Mouse (Mus musculus) liver, adult 2 months (tissue): ENCODE measurements around the gene Cd6. TPM values are rescaled to one million over a fixed set of nuclear protein-coding genes. Genes with fewer than 3 reads are reported as not detected.

ENCODE experiments used
- DNase-seq: peaks from one replicate; pipeline ENCODE4 v3.0.0-alpha.2; 2011; ENCODE audit warnings: low read depth, low spot score; ENCODE audit errors: extremely low read depth
- H3K27ac ChIP-seq: fragments of 200-500 bp; replicated peaks from 2 replicates; pipeline ENCODE4 v1.5.1; 2012; ENCODE audit warnings: low read depth, mild to moderate bottlenecking, control low read depth, inconsistent platforms, low read length; ENCODE audit not compliant: insufficient read depth
- H3K27me3 ChIP-seq: fragments of 200-500 bp; 2 replicates; pipeline ENCODE4 v1.6.1; 2012; ENCODE audit warnings: mild to moderate bottlenecking, moderate library complexity, low read length, inconsistent platforms; ENCODE audit not compliant: control insufficient read depth, insufficient read depth
- H3K36me3 ChIP-seq: fragments of 200-500 bp; 2 replicates; pipeline ENCODE4 v1.6.1; 2012; ENCODE audit warnings: low read length, inconsistent platforms; ENCODE audit not compliant: control insufficient read depth, insufficient read depth
- H3K4me1 ChIP-seq: fragments of 200-500 bp; 2 replicates; pipeline ENCODE4 v1.6.1; 2011; ENCODE audit warnings: low read length; ENCODE audit not compliant: control insufficient read depth, insufficient read depth
- H3K4me3 ChIP-seq: fragments of 200-500 bp; 2 replicates; pipeline ENCODE4 v1.5.1; 2011; ENCODE audit warnings: low read depth, mild to moderate bottlenecking, control low read depth, low read length, moderate library complexity; ENCODE audit not compliant: insufficient read depth
- H3K79me2 ChIP-seq: fragments of 200-500 bp; 2 replicates; pipeline ENCODE4 v1.6.1; 2012; ENCODE audit warnings: inconsistent platforms, mild to moderate bottlenecking, low read length, moderate library complexity; ENCODE audit not compliant: control insufficient read depth, insufficient read depth
- H3K9ac ChIP-seq: fragments of 200-500 bp; 2 replicates; pipeline ENCODE4 v1.6.1; 2012; ENCODE audit warnings: low read depth, mild to moderate bottlenecking, control low read depth, inconsistent platforms, low read length
- CTCF ChIP-seq: fragments of 200-500 bp; IDR thresholded peaks from 2 replicates; pipeline ENCODE4 v1.5.1; 2011; ENCODE audit warnings: low read depth, low read length, control low read depth
- POLR2A ChIP-seq: fragments of 200-500 bp; IDR thresholded peaks from 2 replicates; pipeline ENCODE4 v1.6.1; 2011; ENCODE audit warnings: low read length, control low read depth; ENCODE audit not compliant: insufficient read depth; ENCODE audit errors: extremely low read depth
- WGBS: fragments of 180-500 bp; shearing (Covaris S2); methylation state at CpG from one replicate; pipeline ENCODE4 v1.1.7; 2018; 5-methylcytosine and 5-hydroxymethylcytosine counted together
- polyA plus RNA-seq: library from polyadenylated mRNA; depleted of rRNA; stranded (reverse); fragments of >200 nt; gene quantifications from 2 replicates; pipeline ENCODE4 v1.2.3, GENCODE M21; 2012; rRNA removed
- total RNA-seq: library from RNA; depleted of rRNA; stranded (reverse); fragments of >200 nt; gene quantifications from 2 replicates; pipeline ENCODE4 v1.2.3, GENCODE M21; 2014; rRNA removed

Cd6 gene
- 0.18 and 0.20 TPM in 2 replicates for total RNA-seq
- 0.36 and 0.44 TPM in 2 replicates for polyA plus RNA-seq

DNA sequence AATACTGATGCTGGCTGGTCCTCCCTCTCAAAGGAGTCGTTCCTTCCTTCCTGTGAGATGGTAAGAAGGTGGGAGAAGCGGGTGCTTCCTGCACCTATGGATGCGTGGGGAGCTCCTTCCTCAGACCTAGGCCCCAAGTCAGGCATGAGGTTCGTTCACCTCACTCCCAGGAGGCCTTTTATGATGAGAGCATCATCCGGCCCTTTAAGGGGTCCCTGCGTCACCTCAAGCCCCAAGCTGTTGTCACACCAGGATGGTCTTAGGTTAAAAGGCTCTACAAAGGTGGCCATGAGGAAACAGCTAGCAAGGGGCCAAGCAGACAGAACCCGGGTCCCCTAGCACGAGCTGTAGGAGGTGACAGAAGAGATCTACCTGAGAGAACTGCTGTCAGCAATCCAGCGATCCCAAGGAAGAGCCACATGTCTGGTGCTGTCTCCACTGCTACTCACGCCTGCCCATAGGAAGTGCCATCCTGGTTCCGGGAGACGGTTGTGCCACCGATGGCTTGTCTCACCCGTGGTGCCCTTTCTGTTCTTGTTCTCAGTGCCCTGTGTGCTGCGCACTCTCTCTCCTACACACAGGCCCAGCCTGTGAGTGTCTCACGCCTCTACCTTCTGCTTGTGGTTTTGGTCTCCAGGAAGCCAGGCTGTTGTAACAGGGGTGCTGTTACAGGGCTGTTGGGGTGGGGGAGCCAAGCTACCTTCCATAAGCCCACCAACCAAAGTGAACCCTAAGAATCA, at the start of gene Cd6:
Gene Cd6 (minus strand): TSS at position 623 of the 740 bp plus-strand sequence.
- no peak for TF ChIP-seq POLR2A
- no peak for TF ChIP-seq CTCF
- Histone ChIP-seq H3K4me1 (no peaks in the 10 kb centered on the region), H3K79me2 (no peaks in the 10 kb centered on the region), H3K36me3 (no peaks in the 10 kb centered on the region), H3K4me3 (no peak within 1 kb of the TSS), H3K9ac (no peak within 1 kb of the TSS), H3K27me3 (no peaks in the 10 kb centered on the region), H3K27ac (no peak within 1 kb of the TSS)
- DNase-seq: no peak
- WGBS: 88% methylated on average over 16 of the region's 16 CpGs

DNA sequence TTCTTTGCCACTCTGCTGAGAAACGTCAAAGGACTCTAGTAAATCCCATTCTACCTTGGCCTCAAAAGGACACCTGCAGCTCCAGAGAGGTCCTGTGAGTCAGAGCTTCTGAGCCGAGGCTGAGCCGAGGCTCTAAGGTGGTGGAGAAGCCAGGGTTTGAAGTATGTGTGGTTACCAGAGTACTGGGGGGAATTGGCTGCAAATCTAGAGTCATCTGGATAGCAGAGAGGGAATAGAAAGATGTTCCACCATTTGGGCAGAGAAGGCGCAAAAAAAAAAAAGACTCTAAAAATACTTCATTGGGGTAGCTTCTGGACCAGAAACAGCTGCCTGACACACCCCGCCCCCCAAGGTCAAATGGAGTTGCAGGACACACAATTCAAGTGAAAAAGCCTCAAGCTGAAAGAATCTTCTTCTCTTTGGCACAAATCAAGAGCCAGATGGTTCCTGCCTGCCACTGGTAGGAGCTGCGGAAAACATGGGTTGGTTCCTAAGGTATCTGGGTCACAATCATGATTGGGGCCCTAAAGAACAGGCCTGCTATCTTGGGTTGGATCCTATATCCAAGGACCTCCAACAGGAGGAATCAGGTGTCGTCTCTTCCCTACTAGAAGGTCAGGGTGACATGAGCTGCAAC, 48.5 kb upstream of the Cd6 start:
- H3K27me3 ChIP-seq: no peaks in the 10 kb centered on the region
- peaks cover 8% of the 10 kb centered on the region; the same call in 1 of the 2 replicates for H3K4me1 ChIP-seq
- no peak overlapping the region for H3K4me3 ChIP-seq
- no peak for TF ChIP-seq CTCF
- no peak for TF ChIP-seq POLR2A
- peaks cover 9% of the 10 kb centered on the region for H3K36me3 ChIP-seq
- no peak for DNase-seq
- peaks cover 20% of the 10 kb centered on the region; the same call in 1 of the 2 replicates for H3K79me2 ChIP-seq
- H3K9ac ChIP-seq: no peak overlapping the region
- no peak overlapping the region for H3K27ac ChIP-seq
- WGBS: 91% methylated on average over 7 of the region's 7 CpGs

DNA sequence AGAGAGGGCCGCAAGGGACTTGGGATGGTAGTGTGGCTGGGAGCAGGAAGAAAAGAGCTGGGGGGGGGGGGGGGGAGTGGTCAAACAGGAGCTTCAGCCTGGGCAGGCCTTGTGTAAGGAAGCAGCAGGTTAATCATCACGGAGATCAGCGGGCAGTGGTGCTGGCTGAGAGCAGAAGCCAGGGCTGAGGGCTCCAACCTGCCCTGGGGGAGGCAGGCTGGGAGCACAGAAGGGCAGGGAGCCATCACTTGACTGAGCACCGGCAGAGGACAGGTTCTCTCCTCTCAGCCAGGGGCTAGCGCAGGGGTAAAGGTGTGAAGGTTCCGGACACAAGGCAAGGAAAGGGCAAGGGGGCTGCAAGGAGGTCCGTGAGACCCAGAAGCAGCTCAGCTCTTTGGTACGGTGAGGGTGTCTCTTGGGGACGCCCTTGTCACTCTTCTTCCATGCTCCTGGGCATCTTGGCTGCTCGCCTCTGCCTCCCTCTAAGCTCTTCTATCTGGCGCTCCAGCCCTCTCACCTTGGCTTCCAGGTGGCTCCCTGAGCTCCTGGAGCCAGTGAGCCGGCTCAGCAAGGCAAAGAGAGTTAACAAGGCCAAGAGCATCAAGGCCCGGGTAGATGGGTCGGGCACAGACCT, 41.6 kb upstream of the Cd6 start:
- no peak overlapping the region for H3K27ac ChIP-seq
- no peak for DNase-seq
- WGBS: 88% methylated on average over 14 of the region's 14 CpGs
- TF ChIP-seq POLR2A (no peak), CTCF (no peak)
- H3K79me2 ChIP-seq: no peaks in the 10 kb centered on the region
- no peak overlapping the region for H3K4me3 ChIP-seq
- H3K4me1 ChIP-seq: no peaks in the 10 kb centered on the region
- H3K36me3 ChIP-seq: peaks cover 17% of the 10 kb centered on the region
- no peak overlapping the region for H3K9ac ChIP-seq
- H3K27me3 ChIP-seq: no peaks in the 10 kb centered on the region

DNA sequence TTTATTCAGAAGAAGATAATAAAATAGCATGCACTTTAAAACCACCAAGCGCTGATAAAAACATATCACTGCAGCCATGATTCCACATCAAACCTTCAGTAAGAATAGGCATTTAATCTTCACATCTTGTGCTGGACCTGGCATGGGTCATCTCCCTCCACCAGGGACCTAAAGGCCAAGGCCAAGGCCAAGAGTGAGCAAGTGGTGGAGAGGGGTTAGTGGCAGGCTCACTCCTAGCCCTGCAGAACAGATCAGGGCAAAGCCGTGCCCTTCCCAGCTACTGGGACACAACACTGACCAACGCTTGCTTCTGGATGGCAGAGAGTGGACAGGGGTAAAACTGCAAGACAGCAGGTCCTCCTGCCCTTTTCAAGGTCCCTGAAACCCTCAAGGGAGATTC, 40.8 kb upstream of the Cd6 start:
- H3K4me1 ChIP-seq: no peaks in the 10 kb centered on the region
- no peaks in the 10 kb centered on the region for H3K79me2 ChIP-seq
- H3K36me3 ChIP-seq: peaks cover 17% of the 10 kb centered on the region
- 95% methylated on average over 3 of the region's 3 CpGs for WGBS
- TF ChIP-seq CTCF (no peak), POLR2A (no peak)
- no peak for DNase-seq
- no peaks in the 10 kb centered on the region for H3K27me3 ChIP-seq
- H3K9ac ChIP-seq: no peak overlapping the region
- H3K27ac ChIP-seq: no peak overlapping the region
- no peak overlapping the region for H3K4me3 ChIP-seq

DNA sequence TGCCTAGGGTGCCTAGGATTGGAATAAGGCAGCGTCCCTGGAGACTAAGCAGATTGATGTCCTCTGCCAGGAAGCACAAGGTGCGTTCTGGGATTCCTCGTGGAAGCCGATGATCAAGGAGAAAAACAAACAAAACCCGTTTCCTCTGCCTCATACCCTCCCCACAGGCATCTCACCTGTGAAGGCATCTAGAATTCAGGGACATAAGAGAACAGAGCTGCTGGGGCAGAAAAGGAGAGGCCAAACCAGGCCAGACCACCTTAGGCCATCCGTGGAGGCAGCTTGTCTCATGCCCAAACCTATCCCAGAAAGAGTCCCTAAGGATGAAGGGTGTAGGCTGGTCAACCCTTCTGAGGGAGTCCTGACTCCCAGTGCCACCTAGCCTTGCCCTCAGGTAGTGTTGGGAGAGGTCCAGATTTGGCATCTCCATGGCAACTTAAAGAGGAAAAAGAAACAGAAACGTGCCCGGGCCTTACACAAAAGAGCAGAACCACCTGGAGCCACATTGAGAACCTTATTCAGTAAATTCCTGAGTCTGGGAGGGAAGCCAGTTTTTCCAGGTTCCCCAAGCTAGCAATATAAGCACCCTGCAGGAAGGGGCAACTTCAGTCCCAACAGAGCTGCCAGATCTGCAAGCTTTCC, 40.1 kb upstream of the Cd6 start, which contains the start of gene Tmem132a:
Gene Tmem132a (minus strand): TSS at position 55 of the 642 bp plus-strand sequence.
- Histone ChIP-seq H3K9ac (peak within 1 kb of the TSS; percentile 61), H3K4me3 (peak within 1 kb of the TSS; percentile 68), H3K27me3 (no peaks in the 10 kb centered on the region), H3K4me1 (no peaks in the 10 kb centered on the region), H3K27ac (no peak within 1 kb of the TSS), H3K79me2 (no peaks in the 10 kb centered on the region), H3K36me3 (peaks cover 17% of the 10 kb centered on the region)
- DNase-seq: no peak
- 10% methylated on average over 8 of the region's 8 CpGs for WGBS
- TF ChIP-seq CTCF (no peak), POLR2A (no peak)
